Mouse (Mus musculus) midbrain, embryonic 14.5 days (tissue): ENCODE measurements at regions not wholly inside any gene's neighbourhood (a gene's known extent, or its start where the extent isn't known, plus 50 kb on each side); places are given as distances from the start of the nearest gene placed in this dataset.

ENCODE experiments used
- ATAC-seq: fragments of 200-750 bp; cut with Nextera tagmentation; 2 replicates; pipeline ENCODE4 v1.8.0; 2017; ENCODE audit warnings: moderate number of reproducible peaks, moderate library complexity; ENCODE audit not compliant: low FRiP score, low TSS enrichment
- DNase-seq: peaks from one replicate; pipeline ENCODE4 v3.0.0-alpha.2; 2015
- H3K27ac ChIP-seq: fragments of 300-500 bp; sonication (generic); replicated peaks from 2 replicates; pipeline ENCODE4 v1.5.1; 2014; ENCODE audit warnings: mild to moderate bottlenecking, low read depth, low read length, moderate library complexity
- H3K27me3 ChIP-seq: fragments of 300-500 bp; sonication (generic); 2 replicates; pipeline ENCODE4 v1.6.1; 2014; ENCODE audit warnings: low read length, control low read depth, mixed read lengths; ENCODE audit not compliant: control insufficient read depth, insufficient read depth
- H3K36me3 ChIP-seq: fragments of 300-500 bp; sonication (generic); 2 replicates; pipeline ENCODE4 v1.6.1; 2014; ENCODE audit warnings: low read length, control low read depth; ENCODE audit not compliant: control insufficient read depth, insufficient read depth
- H3K4me1 ChIP-seq: fragments of 300-500 bp; sonication (generic); 2 replicates; pipeline ENCODE4 v1.6.1; 2014; ENCODE audit warnings: mild to moderate bottlenecking, antibody characterized with exemption, low read length, control low read depth; ENCODE audit not compliant: control insufficient read depth, insufficient read depth
- H3K4me2 ChIP-seq: fragments of 300-500 bp; sonication (generic); 2 replicates; pipeline ENCODE4 v1.6.1; 2014; ENCODE audit warnings: mild to moderate bottlenecking, low read length, moderate library complexity
- H3K4me3 ChIP-seq: fragments of 300-500 bp; sonication (generic); replicated peaks from 2 replicates; pipeline ENCODE4 v1.5.1; 2014; ENCODE audit warnings: low read depth, low read length
- H3K9ac ChIP-seq: fragments of 300-500 bp; sonication (generic); replicated peaks from 2 replicates; pipeline ENCODE4 v1.6.1; 2014; ENCODE audit warnings: mild to moderate bottlenecking, low read length, moderate library complexity
- H3K9me3 ChIP-seq: fragments of 300-500 bp; sonication (generic); 2 replicates; pipeline ENCODE4 v1.6.1; 2016; ENCODE audit warnings: low read length, control low read depth, mixed read lengths; ENCODE audit not compliant: control insufficient read depth
- WGBS: fragments of 180-500 bp; shearing (Covaris S2); extraction: QIAGEN DNeasy Blood & Tissue Kit; methylation state at CpG from one replicate; pipeline ENCODE4 v1.1.7; 2014; 5-methylcytosine and 5-hydroxymethylcytosine counted together

DNA sequence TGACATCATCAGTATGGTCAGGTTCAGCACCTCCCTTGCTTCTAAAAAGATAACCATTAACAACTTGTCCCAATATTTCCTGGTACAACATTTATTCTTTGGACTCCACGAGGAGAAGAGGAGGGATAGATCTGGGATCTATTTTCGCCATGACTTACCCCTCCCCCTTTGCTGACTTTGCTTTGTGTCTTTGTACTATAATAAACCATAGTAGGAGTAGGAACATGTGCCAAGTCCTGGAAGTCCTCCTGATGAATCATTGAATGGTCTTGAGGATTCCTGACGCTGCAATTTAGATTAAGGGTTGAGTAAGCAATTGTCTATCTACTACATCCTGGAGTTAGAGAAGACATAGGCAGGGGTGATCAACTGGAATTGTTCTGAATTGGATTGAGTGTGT, 71.2 kb downstream of the Rbm11 start:
- H3K27ac ChIP-seq, result no peak overlapping the region
- H3K9ac ChIP-seq, result no peak overlapping the region
- ATAC-seq (no peak), DNase-seq (no peak)
- H3K27me3 ChIP-seq, result no peaks in the 10 kb centered on the region
- no peaks in the 10 kb centered on the region for H3K9me3 ChIP-seq
- H3K4me1 ChIP-seq, result no peaks in the 10 kb centered on the region
- no peaks in the 10 kb centered on the region for H3K36me3 ChIP-seq
- no peak overlapping the region for H3K4me3 ChIP-seq
- 87% methylated on average over 3 of the region's 3 CpGs for WGBS
- no peak overlapping the region for H3K4me2 ChIP-seq

DNA sequence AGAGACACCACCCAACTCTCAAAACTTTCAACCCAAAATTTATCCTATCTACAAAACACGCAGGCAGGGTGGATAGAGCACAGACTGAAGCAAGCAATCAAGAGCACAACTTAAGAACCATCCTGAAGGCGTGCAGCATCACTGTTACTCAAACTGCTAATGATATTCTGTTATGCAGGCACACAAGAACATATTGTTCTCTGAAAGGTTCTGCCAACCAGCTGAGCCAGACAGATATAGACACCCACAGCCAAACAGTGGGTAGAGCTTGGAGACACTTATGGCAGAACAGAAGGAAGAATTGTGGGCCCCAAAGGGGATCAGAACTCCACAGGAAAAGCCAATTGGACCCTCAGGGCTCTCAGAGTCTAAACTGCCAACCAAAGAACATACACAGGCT, 74.9 kb downstream of the Rbm11 start:
- Histone ChIP-seq H3K9ac (no peak overlapping the region), H3K27ac (no peak overlapping the region), H3K4me3 (no peak overlapping the region), H3K27me3 (no peaks in the 10 kb centered on the region), H3K4me1 (no peaks in the 10 kb centered on the region), H3K36me3 (no peaks in the 10 kb centered on the region), H3K9me3 (no peaks in the 10 kb centered on the region), H3K4me2 (no peak overlapping the region)
- WGBS, result 89% methylated on average over 2 of the region's 2 CpGs
- ATAC-seq (no peak), DNase-seq (no peak)

DNA sequence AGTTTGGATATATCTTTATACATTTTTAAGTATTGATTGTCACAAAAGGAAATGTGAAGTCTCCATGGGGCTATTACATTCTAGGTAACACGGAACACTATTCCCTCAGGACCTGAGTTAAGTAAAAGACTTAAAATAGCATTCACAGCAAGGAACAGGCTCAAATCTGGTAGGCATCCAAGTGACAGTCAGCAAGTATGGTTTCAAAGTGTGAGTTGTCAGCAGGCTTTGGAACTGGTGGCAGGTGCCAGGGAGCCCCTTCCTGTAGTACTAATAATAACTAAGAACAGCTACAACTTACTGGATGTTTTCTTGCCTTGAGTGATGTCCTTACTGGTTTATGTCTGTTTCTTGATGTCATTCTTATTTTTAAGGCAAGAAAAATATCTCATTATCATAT, 79.5 kb downstream of the Rbm11 start:
- DNase-seq (no peak), ATAC-seq (no peak)
- Histone ChIP-seq H3K9me3 (no peaks in the 10 kb centered on the region), H3K9ac (no peak overlapping the region), H3K4me2 (no peak overlapping the region), H3K4me1 (no peaks in the 10 kb centered on the region), H3K36me3 (no peaks in the 10 kb centered on the region), H3K27ac (no peak overlapping the region), H3K4me3 (no peak overlapping the region), H3K27me3 (no peaks in the 10 kb centered on the region)
- WGBS, result 83% methylated on average over 1 of the region's 1 CpGs

DNA sequence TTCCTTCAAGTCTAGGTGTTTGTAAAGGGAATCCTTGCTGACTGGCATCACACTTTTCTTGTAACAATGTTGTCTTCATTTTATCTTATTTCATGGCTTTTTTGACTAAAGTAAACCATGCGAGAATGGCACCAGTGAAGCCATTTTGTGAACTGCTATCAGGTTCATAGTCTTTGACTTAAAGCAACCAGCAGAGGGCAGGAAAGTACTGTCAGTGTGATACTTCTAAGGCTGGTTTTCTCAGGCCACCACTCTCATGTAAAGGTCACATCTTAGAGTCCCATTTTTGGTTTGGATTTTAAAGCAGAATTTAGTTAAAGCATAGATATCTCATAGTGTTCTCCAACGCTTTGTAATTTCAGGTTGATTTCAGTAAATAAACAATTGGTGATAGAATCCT, 83.2 kb downstream of the Rbm11 start:
- H3K9ac ChIP-seq, result no peak overlapping the region
- no peak overlapping the region for H3K4me3 ChIP-seq
- no peaks in the 10 kb centered on the region for H3K4me1 ChIP-seq
- H3K27me3 ChIP-seq, result no peaks in the 10 kb centered on the region
- H3K4me2 ChIP-seq, result no peak overlapping the region
- H3K9me3 ChIP-seq, result no peaks in the 10 kb centered on the region
- ATAC-seq (no peak; the same call in 1 of the 2 replicates), DNase-seq (peak; percentile 89)
- WGBS, result 63% methylated on average over 2 of the region's 2 CpGs
- H3K27ac ChIP-seq, result no peak overlapping the region
- no peaks in the 10 kb centered on the region for H3K36me3 ChIP-seq

DNA sequence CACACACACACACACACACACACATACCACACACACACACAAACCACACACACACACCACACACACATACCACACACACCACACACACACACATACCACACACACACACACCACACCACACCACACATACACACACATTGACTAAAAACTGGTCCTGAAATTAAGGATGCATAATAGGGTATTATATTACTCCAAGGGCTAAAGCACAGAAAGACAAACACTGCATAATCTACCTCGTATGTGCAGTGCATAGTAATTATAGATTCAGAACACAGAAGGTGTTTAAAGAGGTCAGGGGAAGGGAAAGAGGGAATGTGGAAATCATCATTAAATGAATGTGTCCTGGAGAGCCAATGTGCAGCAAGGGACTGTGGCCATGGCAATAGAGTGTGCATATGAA, 84.5 kb downstream of the Rbm11 start:
- 43% methylated on average over 1 of the region's 1 CpGs for WGBS
- no peak overlapping the region for H3K4me2 ChIP-seq
- DNase-seq, result peak; percentile 4
- ATAC-seq, result no peak
- H3K27ac ChIP-seq, result no peak overlapping the region
- H3K4me3 ChIP-seq, result no peak overlapping the region
- H3K27me3 ChIP-seq, result no peaks in the 10 kb centered on the region
- no peaks in the 10 kb centered on the region for H3K4me1 ChIP-seq
- H3K9me3 ChIP-seq, result no peaks in the 10 kb centered on the region
- H3K36me3 ChIP-seq, result no peaks in the 10 kb centered on the region
- no peak overlapping the region for H3K9ac ChIP-seq
